Mouse (Mus musculus) testis, adult 10 weeks (tissue): ENCODE data around the gene Slc47a2. TPM values are rescaled to one million over a fixed set of nuclear protein-coding genes. Genes with fewer than 3 reads are reported as not detected.

Experiments used
- polyA plus RNA-seq: library from polyadenylated mRNA; stranded (reverse); fragments of 350-450 nt; fragmentation: Illumina TruSeq; extraction: RNeasy Lipid Tissue Mini Kit (QIAGEN cat#74804); gene quantifications from one replicate; pipeline ENCODE4 v1.2.3, GENCODE M21; 2014; ENCODE audit warnings: low read depth, low replicate concordance

Gene Slc47a2
- polyA plus RNA-seq = 6.5 TPM

DNA sequence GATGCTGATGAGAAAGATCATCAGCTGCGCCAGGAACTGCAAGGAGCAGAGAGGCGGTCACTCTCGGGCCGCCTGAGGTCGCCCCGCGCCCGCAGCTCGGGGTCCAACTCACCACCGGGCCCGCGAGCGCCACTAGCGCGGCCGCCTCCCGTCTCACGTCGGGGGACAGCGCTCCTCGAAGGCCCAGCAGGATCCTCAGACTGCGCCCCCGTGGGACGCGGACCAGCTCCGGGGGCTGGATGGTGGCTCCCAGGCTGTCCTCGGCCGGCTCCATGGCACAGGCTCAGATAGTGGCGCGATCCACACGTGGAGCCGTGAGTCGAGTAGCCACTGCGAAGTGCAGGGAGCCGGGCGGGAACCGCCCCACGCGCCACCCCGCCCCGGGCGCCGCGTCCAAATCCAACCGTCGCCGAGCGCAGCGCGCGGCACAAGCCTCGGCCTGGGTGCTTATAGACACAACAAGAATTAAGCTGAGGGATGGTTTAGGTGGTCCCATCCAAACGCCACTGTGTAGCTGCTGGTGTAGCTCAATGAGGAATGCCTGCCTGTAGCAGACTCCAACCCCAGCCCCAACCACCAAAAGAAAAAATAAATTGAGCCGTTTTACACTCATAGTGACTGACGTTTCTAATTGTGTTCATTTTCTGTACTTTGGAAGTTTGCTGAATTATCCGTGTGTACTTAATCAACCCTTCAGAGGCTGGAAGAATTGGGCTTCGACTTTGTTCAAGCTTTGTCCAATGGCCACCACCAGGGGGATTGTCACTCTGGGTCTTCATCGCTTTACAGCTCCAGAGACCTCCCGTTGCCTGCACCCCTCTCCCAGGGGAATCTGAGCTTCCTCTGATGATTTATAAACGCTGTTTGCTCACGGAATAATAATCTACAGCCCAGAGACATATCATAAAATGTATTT is at the start of gene Slc47a2:
Slc47a2 (minus strand) TSS at position 356 of the 916 bp plus-strand sequence.

DNA sequence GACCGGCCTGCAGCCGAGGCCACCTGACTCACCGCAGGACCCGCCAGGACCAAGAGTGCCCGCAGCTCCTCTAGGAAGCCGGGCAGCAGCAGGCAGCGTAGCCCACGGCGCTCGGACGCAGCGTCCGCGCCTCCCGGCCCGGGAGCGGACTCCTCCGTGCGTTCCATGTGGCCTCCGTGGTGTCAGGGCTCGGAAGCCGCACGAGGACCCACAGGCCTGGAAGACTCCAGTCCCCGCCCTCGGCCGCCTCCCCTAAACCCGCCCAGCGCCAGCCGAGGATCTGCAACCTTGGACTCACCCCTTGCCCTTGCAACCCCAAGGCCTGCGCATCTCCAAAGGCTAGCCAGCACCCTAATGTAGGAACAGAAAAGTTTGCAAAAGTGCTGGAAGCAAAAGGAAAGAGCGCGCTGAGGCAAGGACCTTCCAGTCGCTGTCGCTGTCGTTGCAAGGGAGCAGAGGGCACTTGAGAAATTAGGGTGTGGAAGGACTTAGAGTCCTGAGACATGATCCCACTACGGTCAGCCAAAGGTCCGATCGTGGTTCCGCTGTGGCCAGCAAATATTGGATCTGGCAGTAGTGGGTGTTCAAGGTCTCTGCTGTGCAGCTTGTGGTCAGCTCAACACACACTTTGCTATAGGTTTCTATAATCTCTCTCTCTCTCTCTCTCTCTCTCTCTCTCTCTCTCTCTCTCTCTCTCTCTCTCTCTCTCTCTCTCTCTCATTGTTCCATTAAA is 35.4 kb upstream of the Slc47a2 start, which contains the start of gene Slc47a1:
Slc47a1 (minus strand) TSS at position 465 of the 733 bp plus-strand sequence.

DNA sequence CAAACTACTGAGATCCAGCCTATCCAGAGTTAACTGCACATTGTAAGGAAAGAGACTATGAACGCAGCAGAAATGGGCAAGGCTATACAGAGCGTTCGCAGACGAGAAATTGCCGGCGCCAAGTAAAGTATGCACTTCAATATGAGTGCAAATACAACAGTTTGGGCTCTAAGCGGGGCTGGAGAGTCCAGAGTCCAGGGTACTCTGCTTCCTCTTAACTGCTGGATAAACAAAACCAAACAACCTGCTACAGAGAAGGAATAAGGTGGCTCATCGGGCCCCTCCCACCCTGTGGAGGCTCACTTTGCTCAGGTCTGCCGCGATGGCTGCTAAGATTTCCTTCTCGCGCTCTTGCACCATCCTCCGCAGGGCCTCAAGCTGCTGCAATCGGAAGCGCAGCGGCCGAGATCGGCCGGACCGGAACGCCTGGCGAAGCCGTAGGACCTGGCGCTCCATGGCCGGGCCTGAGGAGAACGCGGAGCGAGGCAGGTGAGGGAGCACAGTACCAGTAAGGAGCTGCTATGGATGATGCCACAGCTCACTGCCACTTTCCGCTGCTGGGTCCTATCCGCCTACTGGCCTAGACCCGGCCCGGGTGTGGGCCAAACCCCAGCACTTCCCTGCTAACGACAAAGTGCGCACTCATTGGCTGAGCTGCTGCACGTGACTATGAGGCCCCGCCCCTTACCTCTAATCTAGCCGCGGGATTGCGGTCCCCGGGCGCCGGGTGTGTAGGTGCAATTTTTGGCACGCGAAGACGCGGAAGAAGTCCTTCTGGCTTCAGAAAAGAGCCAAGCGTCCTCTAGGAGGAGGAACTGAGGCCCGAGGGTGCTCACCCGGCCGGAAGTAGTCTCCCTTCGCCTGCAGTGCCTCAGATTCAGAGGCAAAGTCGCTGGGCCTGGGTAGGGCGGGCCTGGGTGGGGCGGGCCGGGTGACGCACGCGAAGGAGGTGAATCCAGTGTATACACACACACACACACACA is 75.8 kb downstream of the Slc47a2 start, which contains the start of gene Aldh3a2:
Aldh3a2 (minus strand) TSS at position 914 of the 983 bp plus-strand sequence.

Other genes starting within 250 kb of the Slc47a2 start
- 0.15 TPM for gene Tnfrsf13b, start 216.1 kb downstream of the Slc47a2 start, polyA plus RNA-seq
- gene Usp22, start 167.8 kb downstream of the Slc47a2 start, polyA plus RNA-seq = 9.9 TPM
- 0.70 TPM for gene Aldh3a1, start 135.3 kb downstream of the Slc47a2 start, polyA plus RNA-seq
- gene Aldh3a2, start 75.4 kb downstream of the Slc47a2 start, polyA plus RNA-seq = 24.3 TPM
- 1.2 TPM for gene Slc47a1, start 35.5 kb upstream of the Slc47a2 start, polyA plus RNA-seq
- gene Rnf112, start 111.3 kb upstream of the Slc47a2 start, polyA plus RNA-seq = 0.78 TPM
- gene Mfap4, start 142.6 kb upstream of the Slc47a2 start, polyA plus RNA-seq = 1.2 TPM
- gene Mapk7, start 151.5 kb upstream of the Slc47a2 start, polyA plus RNA-seq = 1.8 TPM
- gene B9d1, start 162.3 kb upstream of the Slc47a2 start, polyA plus RNA-seq = 11.4 TPM
- gene Epn2, start 236.8 kb upstream of the Slc47a2 start, polyA plus RNA-seq = 19.7 TPM